Mouse (Mus musculus) embryonic facial prominence, embryonic 14.5 days (tissue): ENCODE measurements around the gene Os9. TPM values are rescaled to one million over a fixed set of nuclear protein-coding genes. Genes with fewer than 3 reads are reported as not detected.
A peak's percentile ranks its signal among the peaks of the same experiment; 100 is the strongest.
"Not testable (repeated sequence)": the region's sequence is repeated elsewhere in the genome, so short reads cannot be mapped to it uniquely, and the experiment has no call there.

Experiments used
- ATAC-seq: fragments of 200-750 bp; cut with Nextera tagmentation; 2 replicates; pipeline ENCODE4 v1.8.0; 2017; ENCODE audit warnings: low read depth, moderate number of reproducible peaks, moderate TSS enrichment
- DNase-seq: peaks from one replicate; pipeline ENCODE4 v3.0.0-alpha.2; 2015; ENCODE audit warnings: low spot score
- H3K27ac ChIP-seq: fragments of 300-500 bp; sonication (generic); replicated peaks from 2 replicates; pipeline ENCODE4 v1.5.1; 2014; ENCODE audit warnings: low read depth, mild to moderate bottlenecking, low read length, moderate library complexity
- H3K27me3 ChIP-seq: fragments of 300-500 bp; sonication (generic); replicated peaks from 2 replicates; pipeline ENCODE4 v1.6.1; 2014; ENCODE audit warnings: low read length; ENCODE audit not compliant: control insufficient read depth, insufficient read depth
- H3K36me3 ChIP-seq: fragments of 300-500 bp; sonication (generic); 2 replicates; pipeline ENCODE4 v1.6.1; 2014; ENCODE audit warnings: low read length, mixed read lengths; ENCODE audit not compliant: control insufficient read depth, insufficient read depth
- H3K4me1 ChIP-seq: fragments of 300-500 bp; sonication (generic); 2 replicates; pipeline ENCODE4 v1.6.1; 2014; ENCODE audit warnings: antibody characterized with exemption, low read length; ENCODE audit not compliant: control insufficient read depth, insufficient read depth
- H3K4me2 ChIP-seq: fragments of 300-500 bp; sonication (generic); 2 replicates; pipeline ENCODE4 v1.6.1; 2014; ENCODE audit warnings: low read depth, mild to moderate bottlenecking, low read length, moderate library complexity, mixed read lengths
- H3K4me3 ChIP-seq: fragments of 300-500 bp; sonication (generic); 2 replicates; pipeline ENCODE4 v1.5.1; 2014; ENCODE audit warnings: low read depth, mild to moderate bottlenecking, low read length
- H3K9ac ChIP-seq: fragments of 300-500 bp; sonication (generic); 2 replicates; pipeline ENCODE4 v1.6.1; 2014; ENCODE audit warnings: low read depth, mild to moderate bottlenecking, low read length, moderate library complexity, mixed read lengths
- H3K9me3 ChIP-seq: fragments of 300-500 bp; sonication (generic); 2 replicates; pipeline ENCODE4 v1.6.1; 2016; ENCODE audit warnings: low read length; ENCODE audit not compliant: control insufficient read depth
- WGBS: fragments of 180-500 bp; shearing (Covaris S2); extraction: QIAGEN DNeasy Blood & Tissue Kit; methylation state at CpG from one replicate; pipeline ENCODE4 v1.1.7; 2014; 5-methylcytosine and 5-hydroxymethylcytosine counted together
- polyA plus RNA-seq: library from polyadenylated mRNA; unstranded; fragments of >200 nt; fragmentation: Nextera tagmentation; extraction: Ambion mirVana; gene quantifications from 2 replicates; pipeline ENCODE4 v1.2.1, GENCODE M21; 2014

Os9 gene
- polyA plus RNA-seq, 1 experiment from 2014 or later: 59.3 TPM

GRCm38 (mm10) chr10:127062503-127062902 lies 58.4 kb downstream of the Os9 start:
- Histone ChIP-seq H3K27ac (peak overlapping the region; percentile 50; the same call in 1 of the 2 replicates), H3K27me3 (peaks cover 13% of the 10 kb centered on the region; the same call in 1 of the 2 replicates), H3K9ac (no peak overlapping the region), H3K9me3 (no peaks in the 10 kb centered on the region), H3K4me3 (no peak overlapping the region; the same call in 1 of the 2 replicates), H3K36me3 (peaks cover 33% of the 10 kb centered on the region), H3K4me1 (peaks cover 13% of the 10 kb centered on the region), H3K4me2 (no peak overlapping the region)
- DNase-seq (no peak), ATAC-seq (no peak)
- 73% methylated on average over 5 of the region's 5 CpGs for WGBS

GRCm38 (mm10) chr10:127062101-127062500 lies 58.8 kb downstream of the Os9 start:
- H3K4me2 ChIP-seq, H3K9ac ChIP-seq, H3K4me3 ChIP-seq, H3K27ac ChIP-seq, ATAC-seq, H3K9me3 ChIP-seq, DNase-seq: not testable (repeated sequence)
- Histone ChIP-seq H3K27me3 (peaks cover 14% of the 10 kb centered on the region; the same call in 1 of the 2 replicates), H3K36me3 (peaks cover 33% of the 10 kb centered on the region), H3K4me1 (peaks cover 13% of the 10 kb centered on the region)
- 79% methylated on average over 4 of the region's 4 CpGs for WGBS

GRCm38 (mm10) chr10:127061513-127061912 lies 59.4 kb downstream of the Os9 start:
- Histone ChIP-seq H3K4me1 (peaks cover 13% of the 10 kb centered on the region), H3K4me3 (no peak overlapping the region), H3K27ac (no peak overlapping the region), H3K27me3 (peaks cover 14% of the 10 kb centered on the region; the same call in 1 of the 2 replicates), H3K9ac (no peak overlapping the region), H3K9me3 (no peaks in the 10 kb centered on the region), H3K36me3 (peaks cover 33% of the 10 kb centered on the region), H3K4me2 (no peak overlapping the region)
- DNase-seq (no peak), ATAC-seq (no peak)
- WGBS: 64% methylated on average over 2 of the region's 2 CpGs

GRCm38 (mm10) chr10:127061085-127061484 lies 59.8 kb downstream of the Os9 start:
- no peak for DNase-seq
- H3K4me1 ChIP-seq: peaks cover 13% of the 10 kb centered on the region
- no peak overlapping the region for H3K4me3 ChIP-seq
- H3K9ac ChIP-seq: no peak overlapping the region
- 34% methylated on average over 5 of the region's 5 CpGs for WGBS
- H3K4me2 ChIP-seq: no peak overlapping the region
- no peak for ATAC-seq
- H3K36me3 ChIP-seq: peaks cover 33% of the 10 kb centered on the region
- H3K9me3 ChIP-seq: no peaks in the 10 kb centered on the region
- peaks cover 14% of the 10 kb centered on the region; the same call in 1 of the 2 replicates for H3K27me3 ChIP-seq
- no peak overlapping the region for H3K27ac ChIP-seq

- 1% methylated on average over 35 of the region's 72 CpGs for WGBS
- H3K36me3 ChIP-seq: peaks cover 31% of the 10 kb centered on the region
- H3K27ac ChIP-seq: peak within 1 kb of the TSS; percentile 58
- H3K27me3 ChIP-seq: peaks cover 14% of the 10 kb centered on the region; the same call in 1 of the 2 replicates
- H3K4me3 ChIP-seq: peak within 1 kb of the TSS; percentile 83
- DNase-seq (peak; percentile 93), ATAC-seq (peak; percentile 39)
- no peaks in the 10 kb centered on the region for H3K9me3 ChIP-seq
- H3K4me1 ChIP-seq: peaks cover 13% of the 10 kb centered on the region
- peak within 1 kb of the TSS; percentile 96 for H3K4me2 ChIP-seq
- H3K9ac ChIP-seq: peak within 1 kb of the TSS; percentile 89
Observed at GRCm38 (mm10) chr10:127059968-127060916, 60.7 kb downstream of the Os9 start, which contains the start of gene March9. Gene March9 (minus strand): TSS chr10:127060184.

GRCm38 (mm10) chr10:127059174-127059967 lies 61.6 kb downstream of the Os9 start:
- no peak for DNase-seq
- peaks cover 25% of the 10 kb centered on the region for H3K36me3 ChIP-seq
- peaks cover 14% of the 10 kb centered on the region; the same call in 1 of the 2 replicates for H3K27me3 ChIP-seq
- H3K9ac ChIP-seq: peak overlapping the region; percentile 89
- H3K27ac ChIP-seq: peak overlapping the region; percentile 58
- H3K4me2 ChIP-seq: peak overlapping the region; percentile 96
- no peaks in the 10 kb centered on the region for H3K9me3 ChIP-seq
- H3K4me3 ChIP-seq: peak overlapping the region; percentile 83
- peaks cover 7% of the 10 kb centered on the region; the same call in 1 of the 2 replicates for H3K4me1 ChIP-seq
- no peak; the same call in 1 of the 2 replicates for ATAC-seq
- WGBS: 0% methylated on average over 6 of the region's 92 CpGs

GRCm38 (mm10) chr10:127058708-127059107 lies 62.2 kb downstream of the Os9 start:
- Histone ChIP-seq H3K27me3 (peaks cover 14% of the 10 kb centered on the region; the same call in 1 of the 2 replicates), H3K36me3 (peaks cover 25% of the 10 kb centered on the region), H3K4me2 (peak overlapping the region; percentile 96), H3K27ac (no peak overlapping the region), H3K9me3 (no peaks in the 10 kb centered on the region), H3K4me3 (peak overlapping the region; percentile 83), H3K4me1 (peaks cover 7% of the 10 kb centered on the region; the same call in 1 of the 2 replicates), H3K9ac (peak overlapping the region; percentile 89)
- 6% methylated on average over 8 of the region's 8 CpGs for WGBS
- ATAC-seq (no peak; the same call in 1 of the 2 replicates), DNase-seq (no peak)

GRCm38 (mm10) chr10:127058161-127058560 lies 62.8 kb downstream of the Os9 start:
- Histone ChIP-seq H3K9ac (no peak overlapping the region), H3K4me2 (peak overlapping the region; percentile 96), H3K27ac (no peak overlapping the region), H3K27me3 (peaks cover 14% of the 10 kb centered on the region; the same call in 1 of the 2 replicates), H3K4me1 (peaks cover 7% of the 10 kb centered on the region; the same call in 1 of the 2 replicates), H3K36me3 (peaks cover 25% of the 10 kb centered on the region), H3K9me3 (no peaks in the 10 kb centered on the region), H3K4me3 (peak overlapping the region; percentile 83)
- peak; percentile 35 for ATAC-seq
- under 1% methylated on average over 9 of the region's 9 CpGs for WGBS
- DNase-seq: peak; percentile 82
